Mouse (Mus musculus) heart, adult 2 months (tissue): ENCODE data around the gene Gm20662.

Source experiments
- CTCF ChIP-seq: fragments of 200-600 bp; IDR thresholded peaks from 2 replicates; pipeline ENCODE4 v1.8.1; 2022; ENCODE audit warnings: antibody characterized with exemption, mild to moderate bottlenecking, moderate library complexity
- EP300 ChIP-seq: fragments of 200-500 bp; IDR thresholded peaks from 2 replicates; pipeline ENCODE4 v1.6.1; 2011; ENCODE audit warnings: low read depth, low read length, control low read depth; ENCODE audit not compliant: insufficient read depth
- POLR2A ChIP-seq: fragments of 200-500 bp; IDR thresholded peaks from 2 replicates; pipeline ENCODE4 v1.6.1; 2011; ENCODE audit warnings: mild to moderate bottlenecking, low read depth, low read length, control low read depth; ENCODE audit not compliant: insufficient read depth

DNA sequence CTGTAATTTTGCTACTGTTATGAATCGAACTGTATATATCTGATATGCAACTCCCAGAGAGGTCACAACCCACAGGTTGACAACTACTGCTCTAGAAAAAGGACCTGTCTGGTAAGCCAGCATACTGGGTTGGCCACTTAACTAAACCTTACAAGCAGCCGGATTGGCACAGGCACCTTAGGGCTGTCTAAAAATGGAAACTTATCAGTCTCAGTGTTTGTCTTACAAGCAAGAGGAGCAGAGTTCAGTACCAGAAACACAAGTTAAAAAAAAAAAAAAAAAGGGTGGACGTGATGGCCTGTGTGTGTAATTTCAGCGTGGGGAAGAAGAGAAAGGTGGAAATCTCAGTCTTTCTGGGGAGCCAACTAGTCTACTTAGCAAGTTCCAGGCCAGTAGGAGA is 75.7 kb downstream of the Gm20662 start:
- TF ChIP-seq CTCF (no peak), POLR2A (no peak), EP300 (no peak)
